Mouse (Mus musculus): ENCODE results near the gene Saxo1.

GRCm38 (mm10) chr4:86541573-86541972, 16.6 kb downstream of the Saxo1 start:
- TF ChIP-seq POLR2A (IDR thresholded peaks at IDR 0.05; ENCODE audit: insufficient read depth, low read depth, low read length): no peak
- no peak for TF ChIP-seq CTCF (IDR thresholded peaks at IDR 0.05)
- no peak for TF ChIP-seq EP300 (IDR thresholded peaks at IDR 0.05; ENCODE audit: insufficient read depth, low read depth, low read length)

Measured in heart, adult 2 months (tissue).